Mouse (Mus musculus): Measurements from ENCODE around the gene Prdx1.

- TF ChIP-seq POLR2A (IDR thresholded peaks at IDR 0.05; ENCODE audit: borderline replicate concordance, control insufficient read depth, low read depth, low read length) (no peak), CTCF (IDR thresholded peaks at IDR 0.05; ENCODE audit: control insufficient read depth, insufficient read depth, low read length) (no peak)
These were observed 47.0 kb downstream of the Prdx1 start for GRCm38 (mm10) chr4:116732355-116732754.

Measured in bone marrow, adult 2 months (tissue).